Comparison of ENCODE assay signal across 16 mouse cellular contexts in the genomic region with DNA sequence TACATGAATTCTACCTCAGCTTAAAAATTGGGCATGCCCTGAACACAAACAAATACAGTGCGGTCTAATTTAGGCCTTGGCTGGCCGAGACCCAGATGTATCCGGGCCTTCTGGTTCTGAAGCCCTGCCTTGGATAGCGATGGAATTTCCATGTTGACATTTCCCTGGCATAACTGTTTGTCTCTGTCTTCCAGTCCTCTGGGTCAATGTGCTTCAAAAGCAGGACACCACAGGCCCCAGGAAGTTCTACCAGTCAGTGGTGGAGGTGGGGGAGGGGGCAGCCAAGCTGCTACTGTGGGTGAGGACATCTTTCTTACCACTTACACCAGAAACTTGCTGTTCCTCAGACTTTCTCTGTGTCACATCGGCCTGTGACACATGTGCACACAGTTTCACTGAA.
DNase-seq lines count a peak whose midpoint lies in the region; ATAC-seq and TF ChIP-seq lines count a peak whose summit lies in the region.
"Had no signal": no experiment of that assay in that cellular context is flagged by ENCODE, and none has a peak within 500 bp of the region (broad histone marks: within the 10 kb centered on the region; RNA-seq: fewer than 3 reads in every experiment).

No protein-coding gene starts in this region.

- DNase-seq in cerebellum, postnatal 10 days, result peak; percentile 9 to 11
- DNase-seq in lung, adult 18-20 months, result peak; percentile 22 to 70
- no peak for DNase-seq in lung, adult 2 months
- peak; percentile 24 to 39 for DNase-seq in heart, postnatal 36 days
- peak; percentile 49 for DNase-seq in lung, postnatal 25 days (ENCODE audit: low spot score)
- no peak for DNase-seq in thymus, postnatal 0 days (ENCODE audit: low spot score)
- DNase-seq in forebrain, embryonic 14.5 days (ENCODE audit: low spot score), result no peak
- DNase-seq: adrenal gland, postnatal 25 days; cerebellum, adult 9-11 months; gastrocnemius, postnatal 14 days; midbrain, embryonic 14.5 days; right cerebral cortex, postnatal 4 days; thymus, postnatal 14 days had no signal

- no peak for TF ChIP-seq CTCF in lung, adult 2 months (IDR thresholded peaks at IDR 0.05; ENCODE audit: insufficient read depth, low read length)

- intact Hi-C loops in heart, postnatal 36 days (cut with DNase I), result loop anchor here (5.0 kb wide), 1 partner anchor 237 kb away; no protein-coding TSS in a partner anchor

- ATAC-seq in cerebellum, adult (ENCODE audit: insufficient number of reproducible peaks, low FRiP score, low TSS enrichment), result no peak
- ATAC-seq in forebrain, embryonic 14.5 days, result no peak
- ATAC-seq: inflammation-experienced regulatory T-cells, adult 6 months had no signal

- H3K4me1 ChIP-seq in lung, adult 2 months (ENCODE audit: control insufficient read depth, insufficient read depth, low read length), result peaks cover 10% of the 10 kb centered on the region
- H3K4me1 ChIP-seq in forebrain, embryonic 14.5 days (ENCODE audit: control insufficient read depth, insufficient read depth, low read length), result no peaks in the 10 kb centered on the region
- H3K4me1 ChIP-seq: limb, embryonic 12.5 days had no signal

- 30% methylated on average over 5 of the region's 5 CpGs for WGBS in lung, adult 2 months
- 85% methylated on average over 5 of the region's 5 CpGs for WGBS in forebrain, embryonic 14.5 days

- no peaks in the 10 kb centered on the region for H3K36me3 ChIP-seq in forebrain, embryonic 14.5 days (ENCODE audit: control insufficient read depth, insufficient read depth, low read length)
- H3K36me3 ChIP-seq: limb, embryonic 12.5 days had no signal

- no peaks in the 10 kb centered on the region for H3K27me3 ChIP-seq in forebrain, embryonic 14.5 days (replicated peaks; ENCODE audit: control insufficient read depth, insufficient read depth, low read length)
- H3K27me3 ChIP-seq: limb, embryonic 12.5 days had no signal

- H3K4me3 ChIP-seq in lung, adult 2 months (replicated peaks; ENCODE audit: extremely low read depth, low read depth, low read length), result no peak overlapping the region
- H3K4me3 ChIP-seq in forebrain, embryonic 14.5 days (ENCODE audit: low read depth, low read length), result no peak overlapping the region
- H3K4me3 ChIP-seq: limb, embryonic 12.5 days had no signal

- H3K9ac ChIP-seq in forebrain, embryonic 14.5 days (ENCODE audit: low read length), result no peak overlapping the region
- H3K9ac ChIP-seq: limb, embryonic 12.5 days had no signal

- H3K9me3 ChIP-seq in forebrain, embryonic 14.5 days (replicated peaks; ENCODE audit: control insufficient read depth, low read length), result no peaks in the 10 kb centered on the region
- H3K9me3 ChIP-seq: limb, embryonic 12.5 days had no signal

- no peak for TF ChIP-seq POLR2A in lung, adult 2 months (IDR thresholded peaks at IDR 0.05; ENCODE audit: borderline replicate concordance, extremely low read depth, low read depth, low read length)

- H3K4me2 ChIP-seq in forebrain, embryonic 14.5 days (ENCODE audit: low read length), result no peak overlapping the region
- H3K4me2 ChIP-seq: limb, embryonic 12.5 days had no signal

- no peak overlapping the region for H3K27ac ChIP-seq in forebrain, embryonic 14.5 days (ENCODE audit: low read depth, low read length)
- H3K27ac ChIP-seq: limb, embryonic 12.5 days had no signal

Comparison
In these comparisons a context has a peak if more than half of its experiments do, and no peak if none do; other contexts are left out.
1. DNase-seq: peak in cerebellum, postnatal 10 days (2 of 2), lung, adult 18-20 months (2 of 2), heart, postnatal 36 days (2 of 2) and lung, postnatal 25 days (single experiment); none in lung, adult 2 months (single experiment), thymus, postnatal 0 days (single experiment) and forebrain, embryonic 14.5 days (single experiment).